Mouse (Mus musculus) ES-E14 (cell line): ENCODE data around the gene Npepps. TPM values are rescaled to one million over a fixed set of nuclear protein-coding genes. Genes with fewer than 3 reads are reported as not detected.

Source experiments
- DNase-seq: peaks from one replicate; pipeline ENCODE4 v3.0.0-alpha.2; 2013; ENCODE audit warnings: low read depth, low spot score
- H3K27ac ChIP-seq: 2 replicates; pipeline ENCODE4 v1.5.1; 2012; ENCODE audit warnings: low read depth, mild to moderate bottlenecking, low read length, moderate library complexity, mixed read lengths; ENCODE audit not compliant: poor library complexity, insufficient read depth, severe bottlenecking
- H3K36me3 ChIP-seq: 2 replicates; pipeline ENCODE4 v1.6.1; 2012; ENCODE audit warnings: mild to moderate bottlenecking, low read length, moderate library complexity, mixed read lengths; ENCODE audit not compliant: control insufficient read depth, poor library complexity, insufficient read depth, severe bottlenecking
- H3K4me1 ChIP-seq, 2 experiments: fragments of 150-350 bp in 1 of 2; sonication (generic) in 1 of 2; 2 replicates each; pipeline ENCODE4 v1.6.1; 2012; ENCODE audit warnings: low read length in 2 of 2, mild to moderate bottlenecking in 1 of 2, mixed read lengths in 1 of 2; ENCODE audit not compliant: control insufficient read depth in 2 of 2, insufficient read depth in 2 of 2, poor library complexity in 1 of 2
- H3K4me3 ChIP-seq, 2 experiments: fragments of 150-350 bp in 1 of 2; sonication (generic) in 1 of 2; 2 replicates each; pipeline ENCODE4 v1.5.1; 2012; ENCODE audit warnings: low read length in 2 of 2, low read depth in 1 of 2, mild to moderate bottlenecking in 1 of 2, mixed read lengths in 1 of 2; ENCODE audit not compliant: insufficient read depth in 1 of 2, poor library complexity in 1 of 2, severe bottlenecking in 1 of 2
- H3K9ac ChIP-seq: 2 replicates; pipeline ENCODE4 v1.6.1; 2012; ENCODE audit warnings: low read depth, mild to moderate bottlenecking, low read length, mixed read lengths; ENCODE audit not compliant: poor library complexity, insufficient read depth, severe bottlenecking
- H3K9me3 ChIP-seq: fragments of 150-350 bp; sonication (generic); 2 replicates; pipeline ENCODE4 v1.6.1; 2012; ENCODE audit warnings: low read depth, mild to moderate bottlenecking, low read length; ENCODE audit not compliant: control insufficient read depth, insufficient read depth
- CHD2 ChIP-seq: IDR thresholded peaks from 2 replicates; pipeline ENCODE4 v1.6.1; 2014; ENCODE audit warnings: mild to moderate bottlenecking, low read depth, low read length, inconsistent platforms
- HCFC1 ChIP-seq: IDR thresholded peaks from 2 replicates; pipeline ENCODE4 v1.6.1; 2012; ENCODE audit warnings: low read length, inconsistent platforms, borderline replicate concordance; ENCODE audit not compliant: insufficient read depth
- MAFK ChIP-seq: IDR thresholded peaks from 2 replicates; pipeline ENCODE4 v1.6.1; 2014; ENCODE audit warnings: mild to moderate bottlenecking, low read depth, low read length, inconsistent platforms; ENCODE audit not compliant: insufficient read depth
- ZC3H11A ChIP-seq: IDR thresholded peaks from 2 replicates; pipeline ENCODE4 v1.6.1; 2012; ENCODE audit warnings: low read depth, mild to moderate bottlenecking, inconsistent platforms, low read length, borderline replicate concordance
- ZNF384 ChIP-seq: IDR thresholded peaks from 2 replicates; pipeline ENCODE4 v1.6.1; 2012; ENCODE audit warnings: low read depth, low read length, inconsistent platforms
- in situ Hi-C, 2 experiments: fragments of 600-800 bp; cut with MboI; formaldehyde crosslinking; loops; one replicate each; pipeline ENCODE4 v1.15.1; 2025; ENCODE audit warnings: low sequenced_read_pairs in 2 of 2, inconsistent platforms in 1 of 2; ENCODE audit not compliant: unreplicated experiment in 2 of 2
- total RNA-seq: library from RNA; depleted of rRNA; stranded (reverse); fragments of 300-350 nt; gene quantifications from 2 replicates; pipeline ENCODE4 v1.2.3, GENCODE M21; 2012

Gene Npepps
- total RNA-seq, 1 experiment: 86.1 TPM

GRCm38 (mm10) chr11:97182446-97182845, 98.0 kb downstream of the Npepps start:
- no peak for DNase-seq
- Histone ChIP-seq H3K27ac (no peak overlapping the region), H3K36me3 (peaks cover 58% of the 10 kb centered on the region), H3K9ac (no peak overlapping the region), H3K4me1 (peaks cover 4 to 5% of the 10 kb centered on the region in 2 experiments; a peak in 3 of 4 replicates), H3K9me3 (no peaks in the 10 kb centered on the region), H3K4me3 (no peak overlapping the region)
- in situ Hi-C loops: no loop called here
- TF ChIP-seq CHD2: no peak

GRCm38 (mm10) chr11:97181061-97181460, 99.4 kb downstream of the Npepps start:
- Histone ChIP-seq H3K4me3 (no peak overlapping the region), H3K9ac (no peak overlapping the region), H3K4me1 (peaks cover 0 to 4% of the 10 kb centered on the region in 2 experiments; a peak in 3 of 4 replicates), H3K27ac (no peak overlapping the region), H3K9me3 (no peaks in the 10 kb centered on the region), H3K36me3 (peaks cover 67% of the 10 kb centered on the region)
- TF ChIP-seq ZC3H11A (no peak), MAFK (no peak)
- DNase-seq: no peak
- in situ Hi-C loops: no loop called here

GRCm38 (mm10) chr11:97178198-97178597, 102.2 kb downstream of the Npepps start:
- in situ Hi-C loops: no loop called here
- TF ChIP-seq MAFK: no peak
- TF ChIP-seq HCFC1: no peak
- TF ChIP-seq ZC3H11A: no peak
- no peak for TF ChIP-seq CHD2
- TF ChIP-seq ZNF384: no peak
- no peaks in the 10 kb centered on the region for H3K9me3 ChIP-seq

GRCm38 (mm10) chr11:97176851-97177250, 103.6 kb downstream of the Npepps start:
- Histone ChIP-seq H3K4me3 (no peak overlapping the region), H3K9ac (no peak overlapping the region), H3K4me1 (peaks cover 0 to 2% of the 10 kb centered on the region in 2 experiments; a peak in 1 of 4 replicates), H3K36me3 (peaks cover 72% of the 10 kb centered on the region), H3K27ac (no peak overlapping the region), H3K9me3 (no peaks in the 10 kb centered on the region)
- in situ Hi-C loops: no loop called here
- no peak for DNase-seq
- TF ChIP-seq MAFK (no peak), ZC3H11A (no peak), CHD2 (no peak), ZNF384 (no peak), HCFC1 (no peak)

More at GRCm38 (mm10) chr11:97178198-97178597, 102.2 kb downstream of the Npepps start:
- Histone ChIP-seq H3K4me1 (peaks cover 0 to 6% of the 10 kb centered on the region in 2 experiments; a peak in 2 of 4 replicates), H3K36me3 (peaks cover 75% of the 10 kb centered on the region), H3K9ac (no peak overlapping the region), H3K27ac (no peak overlapping the region), H3K4me3 (no peak overlapping the region)
- DNase-seq: no peak

GRCm38 (mm10) chr11:97175499-97175898, 104.9 kb downstream of the Npepps start:
- DNase-seq: no peak
- in situ Hi-C loops: no loop called here
- Histone ChIP-seq H3K4me3 (no peak overlapping the region), H3K9me3 (no peaks in the 10 kb centered on the region), H3K9ac (no peak overlapping the region), H3K27ac (no peak overlapping the region), H3K36me3 (peaks cover 73% of the 10 kb centered on the region), H3K4me1 (peaks cover 0 to 2% of the 10 kb centered on the region in 2 experiments; a peak in 1 of 4 replicates)
- TF ChIP-seq ZC3H11A: no peak
- TF ChIP-seq MAFK: no peak
- no peak for TF ChIP-seq HCFC1
- TF ChIP-seq ZNF384: no peak
- TF ChIP-seq CHD2: no peak
